ENCODE assay signal across 15 mouse cellular contexts in the genomic region with DNA sequence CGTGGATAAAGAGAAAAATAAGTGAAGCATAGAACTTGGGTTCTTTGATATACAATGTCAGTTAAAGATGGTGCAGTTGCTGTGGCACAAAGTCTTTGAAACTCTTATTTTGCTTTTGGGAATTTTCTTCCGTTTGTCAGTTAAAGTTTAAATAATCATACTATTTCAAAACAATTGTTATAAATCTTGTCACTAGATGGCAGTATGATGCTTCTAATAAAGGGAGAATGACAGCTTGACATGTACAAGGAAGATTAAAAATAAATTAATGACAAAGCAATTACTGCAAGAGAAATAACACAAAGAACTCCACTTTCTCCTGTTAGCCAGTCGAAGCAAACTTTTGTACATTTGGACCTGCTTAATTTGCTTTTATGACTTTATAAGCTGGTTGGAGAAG.
DNase-seq lines count a peak whose midpoint lies in the region; ATAC-seq and TF ChIP-seq lines count a peak whose summit lies in the region.
"Had no signal": no experiment of that assay in that cellular context is flagged by ENCODE, and none has a peak within 500 bp of the region (broad histone marks: within the 10 kb centered on the region; RNA-seq: fewer than 3 reads in every experiment).

No protein-coding gene starts in this region.

- no peak overlapping the region for H3K9ac ChIP-seq in heart, postnatal 0 days (replicated peaks; ENCODE audit: low read depth, low read length)
- no peak overlapping the region for H3K9ac ChIP-seq in midbrain, embryonic 11.5 days (ENCODE audit: low read length)
- no peak overlapping the region for H3K9ac ChIP-seq in midbrain, embryonic 15.5 days
- H3K9ac ChIP-seq in liver, postnatal 0 days (replicated peaks) = no peak overlapping the region
- H3K9ac ChIP-seq: embryonic facial prominence, embryonic 12.5 days; heart, embryonic 13.5 days had no signal

- H3K36me3 ChIP-seq in heart, postnatal 0 days (replicated peaks; ENCODE audit: control insufficient read depth, insufficient read depth, low read length) = no peaks in the 10 kb centered on the region
- no peaks in the 10 kb centered on the region for H3K36me3 ChIP-seq in midbrain, embryonic 11.5 days (ENCODE audit: control insufficient read depth, insufficient read depth, low read length)
- H3K36me3 ChIP-seq in midbrain, embryonic 15.5 days (replicated peaks) = no peaks in the 10 kb centered on the region
- no peaks in the 10 kb centered on the region for H3K36me3 ChIP-seq in liver, postnatal 0 days (replicated peaks; ENCODE audit: insufficient read depth, low read length)
- H3K36me3 ChIP-seq: embryonic facial prominence, embryonic 12.5 days; heart, embryonic 13.5 days had no signal

- H3K4me2 ChIP-seq in heart, postnatal 0 days (ENCODE audit: low read depth, low read length) = no peak overlapping the region
- no peak overlapping the region for H3K4me2 ChIP-seq in midbrain, embryonic 11.5 days
- no peak overlapping the region for H3K4me2 ChIP-seq in midbrain, embryonic 15.5 days
- no peak overlapping the region for H3K4me2 ChIP-seq in liver, postnatal 0 days (ENCODE audit: low read depth, low read length)
- H3K4me2 ChIP-seq: embryonic facial prominence, embryonic 12.5 days; heart, embryonic 13.5 days had no signal

- peak; percentile 23 for DNase-seq in heart, postnatal 0 days (ENCODE audit: low spot score)
- DNase-seq in heart, adult 9 months (ENCODE audit: low spot score in 2 of 2) = no peak
- peak; percentile 82 for DNase-seq in midbrain, embryonic 11.5 days (ENCODE audit: low spot score, missing footprints)
- peak; percentile 1 for DNase-seq in ZHBTc4 (ENCODE audit: low read depth, low spot score)
- peak; percentile 28 for DNase-seq in retina, postnatal 1 day
- DNase-seq in liver, postnatal 0 days = no peak
- DNase-seq: adrenal gland, adult 2 months; kidney, postnatal 36 days; lung, adult 2 months had no signal

- TF ChIP-seq CTCF in heart, postnatal 0 days (IDR thresholded peaks at IDR 0.05; ENCODE audit: low read depth) = no peak; the same call in 1 of the 2 replicates
- TF ChIP-seq CTCF in liver, postnatal 0 days (IDR thresholded peaks at IDR 0.05; ENCODE audit: low read depth) = no peak

- H3K4me3 ChIP-seq in heart, postnatal 0 days (ENCODE audit: low read depth, low read length) = no peak overlapping the region
- no peak overlapping the region for H3K4me3 ChIP-seq in midbrain, embryonic 11.5 days (ENCODE audit: low read depth, low read length)
- H3K4me3 ChIP-seq in midbrain, embryonic 15.5 days = no peak overlapping the region
- no peak overlapping the region for H3K4me3 ChIP-seq in liver, postnatal 0 days (ENCODE audit: low read depth, low read length)
- H3K4me3 ChIP-seq: embryonic facial prominence, embryonic 12.5 days; heart, embryonic 13.5 days had no signal

- no peak for TF ChIP-seq EP300 in heart, postnatal 0 days (IDR thresholded peaks at IDR 0.05; ENCODE audit: low read depth)
- TF ChIP-seq EP300 in liver, postnatal 0 days (IDR thresholded peaks at IDR 0.05; ENCODE audit: low read depth) = no peak

- no peaks in the 10 kb centered on the region for H3K9me3 ChIP-seq in heart, postnatal 0 days (replicated peaks; ENCODE audit: control insufficient read depth, low read length)
- no peaks in the 10 kb centered on the region for H3K9me3 ChIP-seq in midbrain, embryonic 11.5 days (ENCODE audit: control insufficient read depth, low read length)
- H3K9me3 ChIP-seq in midbrain, embryonic 15.5 days = no peaks in the 10 kb centered on the region
- no peaks in the 10 kb centered on the region for H3K9me3 ChIP-seq in liver, postnatal 0 days (ENCODE audit: low read length)
- H3K9me3 ChIP-seq: embryonic facial prominence, embryonic 12.5 days; heart, embryonic 13.5 days had no signal

- no peaks in the 10 kb centered on the region for H3K27me3 ChIP-seq in heart, postnatal 0 days (ENCODE audit: control insufficient read depth, insufficient read depth, low read length)
- H3K27me3 ChIP-seq in midbrain, embryonic 11.5 days (ENCODE audit: control insufficient read depth, insufficient read depth, low read length) = no peaks in the 10 kb centered on the region
- H3K27me3 ChIP-seq in midbrain, embryonic 15.5 days (replicated peaks) = no peaks in the 10 kb centered on the region
- H3K27me3 ChIP-seq in liver, postnatal 0 days (ENCODE audit: insufficient read depth, low read length) = no peaks in the 10 kb centered on the region
- H3K27me3 ChIP-seq: CH12.LX; embryonic facial prominence, embryonic 12.5 days; heart, embryonic 13.5 days had no signal

- WGBS in heart, postnatal 0 days = 40% methylated on average over 3 of the region's 3 CpGs
- WGBS in midbrain, embryonic 11.5 days = 60% methylated on average over 3 of the region's 3 CpGs
- WGBS in midbrain, embryonic 15.5 days = 43% methylated on average over 3 of the region's 3 CpGs
- WGBS in liver, postnatal 0 days (ENCODE audit: insufficient replicate concordance) = 38% methylated on average over 3 of the region's 3 CpGs

- no peaks in the 10 kb centered on the region for H3K4me1 ChIP-seq in heart, postnatal 0 days (ENCODE audit: control insufficient read depth, insufficient read depth)
- no peaks in the 10 kb centered on the region for H3K4me1 ChIP-seq in midbrain, embryonic 11.5 days (ENCODE audit: control insufficient read depth, insufficient read depth, low read length)
- no peaks in the 10 kb centered on the region for H3K4me1 ChIP-seq in midbrain, embryonic 15.5 days
- no peaks in the 10 kb centered on the region for H3K4me1 ChIP-seq in liver, postnatal 0 days (ENCODE audit: insufficient read depth)
- H3K4me1 ChIP-seq: embryonic facial prominence, embryonic 12.5 days; heart, embryonic 13.5 days had no signal

- no peak for ATAC-seq in heart, postnatal 0 days (ENCODE audit: insufficient read depth, low read depth)
- ATAC-seq in midbrain, embryonic 11.5 days (ENCODE audit: low FRiP score) = no peak
- no peak for ATAC-seq in midbrain, embryonic 15.5 days (replicated peaks)
- ATAC-seq in megakaryocyte-erythroid progenitor cell, adult 5-6 weeks (replicated peaks; ENCODE audit: low FRiP score, low TSS enrichment, poor library complexity, severe bottlenecking) = no peak
- ATAC-seq in liver, postnatal 0 days = no peak
- ATAC-seq: inflammation-experienced regulatory T-cells, adult 6 months had no signal

- H3K27ac ChIP-seq in heart, postnatal 0 days (ENCODE audit: low read depth) = no peak overlapping the region
- no peak overlapping the region for H3K27ac ChIP-seq in midbrain, embryonic 11.5 days (ENCODE audit: low read depth, low read length)
- H3K27ac ChIP-seq in midbrain, embryonic 15.5 days = no peak overlapping the region
- no peak overlapping the region for H3K27ac ChIP-seq in liver, postnatal 0 days (ENCODE audit: low read depth)
- H3K27ac ChIP-seq: embryonic facial prominence, embryonic 12.5 days; heart, embryonic 13.5 days had no signal

Comparison
In these comparisons a context has a peak if more than half of its experiments do, and no peak if none do; other contexts are left out.
1. DNase-seq: peak in heart, postnatal 0 days (single experiment), midbrain, embryonic 11.5 days (single experiment), ZHBTc4 (single experiment) and retina, postnatal 1 day (single experiment); none in heart, adult 9 months (0 of 2) and liver, postnatal 0 days (single experiment).